10 mouse cellular contexts compared by ENCODE assay signal in genomic region chr14:59084396-59084795, GRCm38 (mm10). TPM values are rescaled to one million over a fixed set of nuclear protein-coding genes. Genes with fewer than 3 reads are reported as not detected.
DNase-seq lines count a peak whose midpoint lies in the region; ATAC-seq and TF ChIP-seq lines count a peak whose summit lies in the region.
"Had no signal": no experiment of that assay in that cellular context is flagged by ENCODE, and none has a peak within 500 bp of the region (broad histone marks: within the 10 kb centered on the region; RNA-seq: fewer than 3 reads in every experiment).

No protein-coding gene starts in this region.

- H3K27me3 ChIP-seq in intestine, postnatal 0 days (replicated peaks; ENCODE audit: control insufficient read depth, insufficient read depth, low read length), result no peaks in the 10 kb centered on the region
- H3K27me3 ChIP-seq in intestine, embryonic 16.5 days (replicated peaks; ENCODE audit: control insufficient read depth, insufficient read depth, low read length), result no peaks in the 10 kb centered on the region
- H3K27me3 ChIP-seq: neural tube, embryonic 12.5 days had no signal

- H3K27ac ChIP-seq in intestine, postnatal 0 days (ENCODE audit: low read depth, low read length), result no peak overlapping the region
- H3K27ac ChIP-seq in intestine, embryonic 16.5 days (ENCODE audit: low read length), result no peak overlapping the region
- H3K27ac ChIP-seq: neural tube, embryonic 12.5 days had no signal

- H3K4me2 ChIP-seq in intestine, postnatal 0 days (replicated peaks; ENCODE audit: low read depth), result no peak overlapping the region
- H3K4me2 ChIP-seq in intestine, embryonic 16.5 days (ENCODE audit: low read depth, low read length), result no peak overlapping the region
- H3K4me2 ChIP-seq: neural tube, embryonic 12.5 days had no signal

- H3K9ac ChIP-seq in intestine, postnatal 0 days (ENCODE audit: low read depth, low read length), result no peak overlapping the region
- H3K9ac ChIP-seq in intestine, embryonic 16.5 days (ENCODE audit: low read depth, low read length), result no peak overlapping the region
- H3K9ac ChIP-seq: neural tube, embryonic 12.5 days had no signal

- DNase-seq in Muller cell, postnatal 12 days (ENCODE audit: inconsistent ontology term), result peak; percentile 80
- DNase-seq in cerebellum, adult 18-20 months, result peak; percentile 39 to 68
- DNase-seq in heart, postnatal 36 days, result peak; percentile 35 to 43
- DNase-seq in left cerebral cortex, postnatal 4 days, result peak; percentile 57
- DNase-seq in telencephalon, adult 2 months (ENCODE audit: low read depth, low spot score), result peak; percentile 23
- no peak for DNase-seq in natural killer cell, adult 2 months (ENCODE audit: low spot score in 2 of 2)

- peak; percentile 80 for TF ChIP-seq CTCF in intestine, postnatal 0 days (IDR thresholded peaks at IDR 0.05; ENCODE audit: low read depth)

- 27% methylated on average over 6 of the region's 6 CpGs for WGBS in intestine, postnatal 0 days
- WGBS in intestine, embryonic 16.5 days, result 32% methylated on average over 6 of the region's 6 CpGs

- H3K4me3 ChIP-seq in intestine, postnatal 0 days (ENCODE audit: low read depth, low read length), result no peak overlapping the region
- no peak overlapping the region for H3K4me3 ChIP-seq in intestine, embryonic 16.5 days (ENCODE audit: low read length)
- H3K4me3 ChIP-seq: neural tube, embryonic 12.5 days had no signal

- H3K36me3 ChIP-seq in intestine, postnatal 0 days (ENCODE audit: control insufficient read depth, insufficient read depth), result no peaks in the 10 kb centered on the region
- no peaks in the 10 kb centered on the region for H3K36me3 ChIP-seq in intestine, embryonic 16.5 days (ENCODE audit: control insufficient read depth, insufficient read depth, low read length)
- H3K36me3 ChIP-seq: neural tube, embryonic 12.5 days had no signal

- no peaks in the 10 kb centered on the region for H3K4me1 ChIP-seq in intestine, postnatal 0 days (replicated peaks; ENCODE audit: control insufficient read depth, insufficient read depth, low read length)
- H3K4me1 ChIP-seq in intestine, embryonic 16.5 days (ENCODE audit: control insufficient read depth, insufficient read depth, low read length), result no peaks in the 10 kb centered on the region
- H3K4me1 ChIP-seq: neural tube, embryonic 12.5 days had no signal

- intact Hi-C loops in heart, postnatal 36 days (cut with DNase I), result loop anchor here (10.0 kb wide), 1 partner anchor 380 kb away; no protein-coding TSS in a partner anchor
- intact Hi-C loops in left cerebral cortex, postnatal 4 days (cut with DNase I), result loop anchor here (10.0 kb wide), 1 partner anchor 1050 kb away; no protein-coding TSS in a partner anchor

- H3K9me3 ChIP-seq in intestine, postnatal 0 days (ENCODE audit: control insufficient read depth), result no peaks in the 10 kb centered on the region
- no peaks in the 10 kb centered on the region for H3K9me3 ChIP-seq in intestine, embryonic 16.5 days (ENCODE audit: control insufficient read depth, low read length)
- H3K9me3 ChIP-seq: neural tube, embryonic 12.5 days had no signal

- no peak for ATAC-seq in intestine, postnatal 0 days
- ATAC-seq in intestine, embryonic 16.5 days, result no peak

RNA-seq across cellular contexts. Expression of gene 1700129C05Rik, which starts 58.3 kb away (rescaled TPM):
- polyA plus RNA-seq in intestine, postnatal 0 days (2015; fragmentation: Nextera tagmentation; extraction: Ambion mirVana), result not detected in 2 replicates
- not detected in 2 replicates for polyA plus RNA-seq in intestine, embryonic 16.5 days (2015; fragmentation: Nextera tagmentation; extraction: Ambion mirVana)
- not detected for total RNA-seq in heart, postnatal 36 days (2021)
- total RNA-seq in left cerebral cortex, postnatal 4 days (2021), result not detected
- total RNA-seq: hematopoietic stem cell, adult 5-6 weeks had no signal
- polyA plus RNA-seq: neural tube, embryonic 12.5 days had no signal

Comparison
In these comparisons a context has a peak if more than half of its experiments do, and no peak if none do; other contexts are left out.
1. DNase-seq: peak in Muller cell, postnatal 12 days (single experiment), cerebellum, adult 18-20 months (2 of 2), heart, postnatal 36 days (2 of 2), left cerebral cortex, postnatal 4 days (single experiment) and telencephalon, adult 2 months (single experiment); none in natural killer cell, adult 2 months (0 of 2).